Mouse (Mus musculus): Measurements from ENCODE around the gene Lipo2.
"Not testable (repeated sequence)": the region's sequence is repeated elsewhere in the genome, so short reads cannot be mapped to it uniquely, and the experiment has no call there.

The Lipo2 gene

GRCm38 (mm10) chr19:33751259-33751658 lies at the start of gene Lipo2:
Gene Lipo2 (minus strand): TSS chr19:33751359.
- DNase-seq (ENCODE audit: low spot score) = not testable (repeated sequence)

GRCm38 (mm10) chr19:33787359-33787758 lies 36.2 kb upstream of the Lipo2 start, which contains the start of gene Lipo1:
Gene Lipo1 (minus strand): TSS chr19:33787459.
- DNase-seq (ENCODE audit: low spot score) = not testable (repeated sequence)

GRCm38 (mm10) chr19:33786576-33787277 lies 35.6 kb upstream of the Lipo2 start:
- no peak for DNase-seq (ENCODE audit: low spot score)

GRCm38 (mm10) chr19:33761287-33762086 lies 10.3 kb upstream of the Lipo2 start, which contains the start of gene Lipo3:
Gene Lipo3 (minus strand): TSS chr19:33761951.
- DNase-seq (ENCODE audit: low spot score) = not testable (repeated sequence)
